Mouse (Mus musculus): ENCODE results near the gene Ajuba.

- TF ChIP-seq MAX (IDR thresholded peaks at IDR 0.05) (no peak), CEBPB (IDR thresholded peaks at IDR 0.05; ENCODE audit: low read depth) (no peak), CTCF (IDR thresholded peaks at IDR 0.05; ENCODE audit: control insufficient read depth, insufficient read depth, insufficient read length) (no peak), MYOG (IDR thresholded peaks at IDR 0.05; ENCODE audit: control insufficient read depth, extremely low read depth, insufficient read length) (no peak), FOSL1 (IDR thresholded peaks at IDR 0.05; ENCODE audit: insufficient read depth, low read length, poor library complexity, severe bottlenecking) (no peak)
Measured at GRCm38 (mm10) chr14:54609962-54610361, 32.6 kb upstream of the Ajuba start.

Data from C2C12 (cell line).